Mouse (Mus musculus): ENCODE data around the gene Ppp1r13b. TPM values are rescaled to one million over a fixed set of nuclear protein-coding genes. Genes with fewer than 3 reads are reported as not detected.

The Ppp1r13b gene
- polyA plus RNA-seq, 1 experiment from 2014 or later: 12.5 TPM

DNA sequence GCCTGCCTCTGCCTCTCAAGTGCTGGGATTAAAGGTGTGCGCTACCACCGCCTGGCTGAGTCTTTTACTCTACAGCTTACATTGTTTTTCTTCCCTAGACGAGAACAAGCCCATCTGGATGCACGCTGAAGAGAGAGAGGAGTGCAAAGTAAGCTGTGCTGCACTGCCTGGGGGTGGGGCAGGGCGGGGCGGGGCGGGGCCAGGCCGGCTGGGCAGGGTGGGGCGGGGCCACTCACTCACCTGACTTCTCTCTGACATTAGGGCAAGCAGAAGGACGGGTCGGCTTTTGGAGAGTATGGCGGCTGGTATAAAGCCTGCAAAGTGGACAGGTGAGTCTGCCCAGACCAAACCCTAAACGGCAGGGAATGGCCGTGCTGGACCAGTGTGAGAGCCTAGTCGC is 122.7 kb downstream of the Ppp1r13b start:
- no peaks in the 10 kb centered on the region for H3K27me3 ChIP-seq (replicated peaks)
- peaks cover 6% of the 10 kb centered on the region; the same call in 1 of the 2 replicates for H3K4me1 ChIP-seq
- ATAC-seq (ENCODE audit: extremely low read depth, insufficient number of reproducible peaks, low FRiP score, low TSS enrichment): no peak
- no peak overlapping the region for H3K4me3 ChIP-seq
- 67% methylated on average over 15 of the region's 15 CpGs for WGBS
- no peaks in the 10 kb centered on the region for H3K9me3 ChIP-seq
- no peak overlapping the region for H3K27ac ChIP-seq (replicated peaks)
- H3K36me3 ChIP-seq: peaks cover 100% of the 10 kb centered on the region
- H3K9ac ChIP-seq: no peak overlapping the region
- H3K4me2 ChIP-seq: no peak overlapping the region

GRCm38 (mm10) chr12:111779544-111779943 is 128.4 kb downstream of the Ppp1r13b start:
- no peaks in the 10 kb centered on the region for H3K9me3 ChIP-seq
- H3K4me1 ChIP-seq: 0 out of 2 replicates have a peak, but pooled peaks cover 3% of the 10 kb centered on the region
- no peaks in the 10 kb centered on the region for H3K27me3 ChIP-seq (replicated peaks)
- H3K4me3 ChIP-seq: no peak overlapping the region
- H3K36me3 ChIP-seq: peaks cover 100% of the 10 kb centered on the region
- H3K27ac ChIP-seq (replicated peaks): no peak overlapping the region
- ATAC-seq (ENCODE audit: extremely low read depth, insufficient number of reproducible peaks, low FRiP score, low TSS enrichment): no peak
- no peak overlapping the region for H3K9ac ChIP-seq
- H3K4me2 ChIP-seq: no peak overlapping the region
- WGBS: 100% methylated on average over 1 of the region's 1 CpGs

Other genes starting within 250 kb of the Ppp1r13b start
- 279 and 320 TPM in 2 replicates for gene Ckb, start 235.8 kb downstream of the Ppp1r13b start, polyA plus RNA-seq (2015; fragmentation: Nextera tagmentation; extraction: Ambion mirVana)
- gene Trmt61a, start 230.0 kb downstream of the Ppp1r13b start, polyA plus RNA-seq (2015; fragmentation: Nextera tagmentation; extraction: Ambion mirVana): 7.8 and 8.3 TPM in 2 replicates
- 35.4 and 41.6 TPM in 2 replicates for gene Bag5, start 194.9 kb downstream of the Ppp1r13b start, polyA plus RNA-seq (2015; fragmentation: Nextera tagmentation; extraction: Ambion mirVana)
- gene Apopt1, start 194.8 kb downstream of the Ppp1r13b start, polyA plus RNA-seq (2015; fragmentation: Nextera tagmentation; extraction: Ambion mirVana): 41.0 and 45.5 TPM in 2 replicates
- gene Klc1, start 149.3 kb downstream of the Ppp1r13b start, polyA plus RNA-seq (2015; fragmentation: Nextera tagmentation; extraction: Ambion mirVana): 95.2 and 103 TPM in 2 replicates
- gene Xrcc3, start 94.2 kb downstream of the Ppp1r13b start, polyA plus RNA-seq (2015; fragmentation: Nextera tagmentation; extraction: Ambion mirVana): 6.0 and 7.0 TPM in 2 replicates
- 74.6 and 85.2 TPM in 2 replicates for gene Zfyve21, start 93.9 kb downstream of the Ppp1r13b start, polyA plus RNA-seq (2015; fragmentation: Nextera tagmentation; extraction: Ambion mirVana)
- gene Atp5mpl, start 58.9 kb upstream of the Ppp1r13b start, polyA plus RNA-seq (2015; fragmentation: Nextera tagmentation; extraction: Ambion mirVana): 1,511 and 1,650 TPM in 2 replicates
- gene Tdrd9, start 63.4 kb upstream of the Ppp1r13b start, polyA plus RNA-seq (2015; fragmentation: Nextera tagmentation; extraction: Ambion mirVana): 0.07 and 0.19 TPM in 2 replicates
- gene Rd3l, start 73.2 kb upstream of the Ppp1r13b start, polyA plus RNA-seq (2015; fragmentation: Nextera tagmentation; extraction: Ambion mirVana): 0.59 and 0.95 TPM in 2 replicates
- 0.38 and 1.1 TPM in 2 replicates for gene Aspg, start 198.6 kb upstream of the Ppp1r13b start, polyA plus RNA-seq (2015; fragmentation: Nextera tagmentation; extraction: Ambion mirVana)
- gene Kif26a, start 238.1 kb upstream of the Ppp1r13b start, polyA plus RNA-seq (2015; fragmentation: Nextera tagmentation; extraction: Ambion mirVana): 1.6 TPM in 2 replicates

Data from heart, embryonic 13.5 days (tissue).